Mouse (Mus musculus): ENCODE results near the gene Ccng2. TPM values are rescaled to one million over a fixed set of nuclear protein-coding genes. Genes with fewer than 3 reads are reported as not detected.

Ccng2 gene
- total RNA-seq (2021): 10 to 100 TPM; 19.4 to 22.2 TPM
- long read RNA-seq, experiment 1, transcript Ccng2-201 (8 exons, 2,810 nt): major isoform, 45 of 48 reads
- long read RNA-seq, experiment 1, partial matches to known transcripts: 2 of 48 reads
- long read RNA-seq, experiment 1, other reads (novel, unspliced or antisense): 1 of 48 reads
- long read RNA-seq, experiment 2, transcript Ccng2-201 (8 exons, 2,810 nt): major isoform, 30 of 34 reads
- long read RNA-seq, experiment 2, partial matches to known transcripts: 2 of 34 reads
- long read RNA-seq, experiment 2, other reads (novel, unspliced or antisense): 1 of 34 reads

GRCm38 (mm10) chr5:93266883-93267704 is at the start of gene Ccng2:
TSS of gene Ccng2 (plus strand) at chr5:93267257.
- peak; percentile 94 to 97 for DNase-seq
- intact Hi-C loops (cut with DNase I): loop anchor here (5.0 to 10.0 kb wide), 2 partner anchors 175 to 262 kb away; partner anchors contain the start of gene Sept11

DNA sequence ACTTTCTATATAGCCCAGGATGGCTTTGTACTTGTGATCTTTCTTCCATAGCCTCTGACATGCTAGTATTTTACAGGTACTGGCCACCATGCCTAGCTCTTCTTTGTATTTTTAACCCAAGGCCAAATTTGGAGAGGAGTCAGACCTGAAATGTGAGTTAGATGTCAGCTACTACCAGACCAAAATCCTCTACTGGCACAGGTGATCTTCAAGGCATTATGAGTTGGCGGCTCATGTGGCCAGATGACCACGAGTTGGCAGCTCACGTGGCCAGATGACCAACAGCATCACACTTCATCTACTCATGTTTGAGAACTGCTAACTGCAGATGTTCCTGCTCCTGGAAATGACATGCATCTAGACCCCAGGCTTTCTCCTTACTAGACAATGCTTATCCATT is 48.7 kb upstream of the Ccng2 start:
- intact Hi-C loops (cut with DNase I): no loop called here

DNA sequence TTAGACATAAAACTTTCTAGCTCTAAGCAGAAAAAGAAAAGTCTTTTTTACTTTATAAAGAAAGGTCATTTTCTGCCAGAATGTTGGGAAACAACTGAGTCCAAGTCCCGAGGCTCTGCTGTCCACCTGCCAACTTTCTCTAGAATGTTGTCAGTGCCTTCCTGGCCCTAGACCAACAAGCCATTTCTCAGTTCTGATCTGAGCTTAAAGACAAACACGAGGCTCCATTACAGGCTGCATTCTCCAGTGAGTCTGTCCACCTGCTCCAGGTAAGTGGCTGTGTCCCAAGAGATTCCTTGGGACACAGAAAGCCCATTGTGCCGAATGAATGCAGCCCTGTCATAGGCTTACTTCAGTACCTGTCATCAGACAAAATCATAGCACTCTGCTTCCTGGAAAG is 45.4 kb upstream of the Ccng2 start:
- peak; percentile 36 to 46 for DNase-seq
- intact Hi-C loops (cut with DNase I): no loop called here

More for the DNA sequence above, 48.7 kb upstream of the Ccng2 start:
- no peak for DNase-seq

DNA sequence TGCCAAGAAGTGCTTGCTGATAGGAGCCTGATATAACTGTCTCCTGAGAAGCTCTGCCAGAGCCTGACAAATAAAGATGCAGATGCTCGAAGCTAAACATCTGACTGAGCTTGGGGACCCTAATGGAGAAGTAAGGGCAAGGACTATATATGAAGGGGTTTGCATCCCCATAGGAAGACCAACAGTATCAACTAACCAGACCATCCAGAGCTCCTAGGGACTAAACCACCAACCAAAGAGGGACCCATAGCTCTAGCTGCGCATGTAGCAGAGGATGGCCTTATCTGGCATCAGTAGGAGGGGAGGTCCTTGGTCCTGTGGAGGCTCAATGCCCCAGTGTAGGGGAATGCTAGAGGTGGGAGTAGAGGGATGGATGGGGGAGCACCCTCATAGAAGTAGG is 42.5 kb upstream of the Ccng2 start:
- no peak for DNase-seq
- intact Hi-C loops (cut with DNase I): no loop called here

DNA sequence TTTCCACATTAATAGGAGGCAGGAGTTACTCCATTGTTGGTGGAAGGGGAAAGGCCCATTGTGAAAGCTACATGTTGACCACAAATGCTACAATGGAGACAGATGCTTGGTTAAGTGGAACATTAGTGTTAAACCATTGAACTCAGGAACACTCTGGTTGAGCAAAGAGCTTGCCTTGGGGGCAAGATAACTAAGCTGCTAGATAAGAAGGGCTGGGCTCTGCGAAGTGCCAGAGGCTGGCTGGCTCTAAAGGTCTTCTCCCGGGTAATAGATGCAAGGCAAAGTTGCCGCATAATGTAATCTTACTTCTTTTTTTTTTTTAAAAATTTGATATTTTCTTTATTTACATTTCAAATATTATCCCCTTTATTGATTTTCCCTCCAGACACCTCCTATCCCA is 39.9 kb upstream of the Ccng2 start:
- intact Hi-C loops (cut with DNase I): no loop called here
- no peak for DNase-seq

- intact Hi-C loops (cut with DNase I): no loop called here
- DNase-seq: no peak
Observed at GRCm38 (mm10) chr5:93229527-93229926, 37.5 kb upstream of the Ccng2 start.

DNA sequence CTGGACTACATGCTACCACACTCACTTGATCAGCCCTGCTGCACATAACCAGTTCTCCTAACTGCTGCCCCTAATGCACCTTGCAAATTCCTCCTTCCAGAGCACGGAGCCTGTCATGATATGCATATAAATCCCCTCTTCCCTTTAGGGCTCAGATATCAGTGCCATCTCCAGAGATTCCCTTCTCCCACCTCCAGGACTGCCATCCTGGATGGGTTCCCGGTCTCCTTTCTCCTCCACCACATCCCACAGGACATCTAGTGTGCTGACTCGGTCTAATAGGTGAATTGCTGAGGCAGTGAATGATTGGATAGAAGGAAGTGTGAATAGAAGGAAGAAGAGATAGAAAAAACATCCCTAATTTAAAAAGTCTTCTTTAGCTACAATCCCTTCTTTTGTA is 35.3 kb upstream of the Ccng2 start:
- intact Hi-C loops (cut with DNase I): no loop called here
- no peak for DNase-seq

DNA sequence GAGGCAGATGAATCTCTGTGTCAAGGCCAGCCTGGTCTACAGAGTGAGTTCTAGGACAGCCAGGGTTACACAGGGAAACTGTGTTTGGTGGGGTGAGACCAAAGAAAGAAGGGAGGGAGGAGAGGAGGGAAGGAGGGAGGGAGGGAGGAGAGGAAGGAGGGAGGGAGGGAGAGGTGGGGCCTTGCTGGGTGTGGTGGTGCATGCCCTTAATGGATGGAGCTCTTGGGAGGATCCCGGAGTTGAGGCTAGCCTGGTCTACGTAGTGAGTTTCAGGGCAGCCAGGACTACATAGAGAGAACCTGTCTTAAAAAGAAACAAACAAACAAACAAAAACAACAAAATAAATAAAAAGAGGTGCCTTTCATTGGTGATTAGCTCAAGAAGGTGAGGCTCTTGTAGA is 34.2 kb upstream of the Ccng2 start:
- intact Hi-C loops (cut with DNase I): no loop called here
- DNase-seq: no peak

- no peak for DNase-seq
- intact Hi-C loops (cut with DNase I): no loop called here
Observed at GRCm38 (mm10) chr5:93234130-93234529, 32.9 kb upstream of the Ccng2 start.

DNA sequence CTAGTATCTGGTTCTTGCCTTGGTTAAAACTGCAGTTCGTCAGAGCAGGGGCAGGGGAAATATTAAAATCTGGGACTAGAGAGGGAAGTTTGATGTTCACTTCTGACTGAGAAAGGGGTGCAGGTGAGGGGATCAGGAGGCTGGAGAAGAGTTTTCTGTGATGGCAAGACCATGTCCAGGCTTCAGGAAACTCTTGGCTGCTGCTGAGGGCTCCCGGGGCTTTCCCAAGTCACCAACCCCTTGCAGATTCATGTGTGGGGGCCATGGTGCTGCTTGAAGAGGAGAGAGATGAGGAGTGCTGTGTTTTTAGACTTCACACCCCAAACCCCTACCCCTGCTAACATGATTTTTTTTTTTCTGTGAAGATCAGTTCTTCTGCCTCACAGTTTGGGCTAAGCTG is 32.5 kb upstream of the Ccng2 start:
- intact Hi-C loops (cut with DNase I): no loop called here
- no peak for DNase-seq

- DNase-seq: no peak
- intact Hi-C loops (cut with DNase I): no loop called here
Observed at GRCm38 (mm10) chr5:93235888-93236287, 31.2 kb upstream of the Ccng2 start.

GRCm38 (mm10) chr5:93236541-93236940 is 30.5 kb upstream of the Ccng2 start:
- intact Hi-C loops (cut with DNase I): no loop called here
- DNase-seq: no peak

DNA sequence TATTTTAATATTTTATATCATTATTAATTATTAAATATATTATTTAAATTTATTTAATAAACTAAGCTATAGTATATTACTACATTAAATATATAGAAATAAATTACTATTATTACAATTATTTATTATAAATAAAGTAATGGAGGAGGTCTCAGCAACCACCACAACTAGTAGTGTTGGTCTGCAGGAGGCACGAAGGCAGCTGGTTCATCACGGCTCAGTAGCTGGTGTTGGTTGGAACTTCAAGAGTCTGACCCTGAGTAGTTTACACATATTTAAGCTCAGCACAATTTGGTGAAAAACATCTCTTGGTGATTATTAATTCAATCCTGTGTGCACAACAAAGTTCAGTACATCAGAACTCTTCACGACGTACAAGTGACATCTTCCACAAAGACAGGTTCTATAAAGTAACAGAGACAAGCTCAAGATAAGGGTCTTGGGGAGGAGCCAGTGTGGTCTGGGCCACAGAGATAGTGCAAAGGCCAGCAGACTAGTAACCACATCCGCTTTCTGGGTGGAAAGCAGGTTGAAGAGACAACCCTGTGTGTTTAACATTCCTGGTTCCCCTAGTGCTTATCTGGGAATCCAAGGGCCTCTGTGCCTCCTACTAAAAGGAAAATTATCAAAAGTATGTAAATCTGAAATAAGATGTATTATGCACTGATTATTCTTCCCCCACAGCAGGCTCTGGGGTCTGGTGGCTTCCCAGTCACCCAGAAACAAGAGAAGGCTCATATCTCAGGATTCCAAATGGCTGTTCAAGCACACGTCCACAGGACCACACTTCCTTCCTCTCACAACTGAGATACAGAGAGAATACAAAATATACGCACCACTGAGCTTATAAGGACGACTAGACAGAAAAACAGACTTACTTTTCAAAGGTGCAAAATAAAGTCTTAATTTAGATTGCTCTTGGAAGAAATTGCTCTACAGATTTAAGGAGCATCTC is 27.2 kb upstream of the Ccng2 start:
- DNase-seq: no peak
- intact Hi-C loops (cut with DNase I): no loop called here

- DNase-seq: no peak
- intact Hi-C loops (cut with DNase I): no loop called here
Observed at GRCm38 (mm10) chr5:93245280-93245679, 21.8 kb upstream of the Ccng2 start.

DNA sequence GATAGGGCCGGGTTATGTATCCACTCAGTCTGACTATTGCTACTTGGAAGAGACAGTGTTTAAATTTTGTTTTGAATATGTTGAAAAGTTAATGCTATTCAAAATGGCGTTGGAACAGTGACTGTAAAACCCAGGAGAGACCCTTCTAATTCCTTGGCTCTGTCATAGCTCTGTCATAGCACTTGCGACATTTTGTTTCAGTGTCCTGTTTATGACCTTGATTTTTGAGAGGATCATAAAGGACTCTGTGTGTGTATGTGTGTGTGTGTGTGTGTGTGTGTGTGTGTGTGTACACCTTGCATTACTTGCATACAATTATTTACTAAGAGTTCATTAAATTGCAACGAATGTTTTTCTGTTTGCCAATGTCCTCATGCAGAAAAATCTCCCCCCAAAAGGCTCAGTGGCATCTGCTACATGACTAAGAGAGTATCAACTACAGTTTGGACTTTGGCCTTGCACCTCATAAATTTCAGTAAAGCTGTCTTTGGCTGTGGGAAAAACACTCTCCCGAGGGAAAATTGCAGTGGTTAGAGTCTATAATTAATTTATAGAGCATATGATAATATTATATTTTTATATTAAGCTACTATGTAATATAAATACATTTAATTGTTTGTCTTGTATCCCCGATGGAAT is 17.0 kb upstream of the Ccng2 start:
- DNase-seq: no peak
- intact Hi-C loops (cut with DNase I): no loop called here

- intact Hi-C loops (cut with DNase I): no loop called here
- DNase-seq: peak; percentile 59 to 65
Observed at GRCm38 (mm10) chr5:93251001-93251760, 15.9 kb upstream of the Ccng2 start.

- DNase-seq: no peak
- intact Hi-C loops (cut with DNase I): no loop called here
Observed at GRCm38 (mm10) chr5:93255759-93256265, 11.2 kb upstream of the Ccng2 start.

GRCm38 (mm10) chr5:93256820-93257405 is 10.1 kb upstream of the Ccng2 start:
- DNase-seq: no peak
- intact Hi-C loops (cut with DNase I): no loop called here

DNA sequence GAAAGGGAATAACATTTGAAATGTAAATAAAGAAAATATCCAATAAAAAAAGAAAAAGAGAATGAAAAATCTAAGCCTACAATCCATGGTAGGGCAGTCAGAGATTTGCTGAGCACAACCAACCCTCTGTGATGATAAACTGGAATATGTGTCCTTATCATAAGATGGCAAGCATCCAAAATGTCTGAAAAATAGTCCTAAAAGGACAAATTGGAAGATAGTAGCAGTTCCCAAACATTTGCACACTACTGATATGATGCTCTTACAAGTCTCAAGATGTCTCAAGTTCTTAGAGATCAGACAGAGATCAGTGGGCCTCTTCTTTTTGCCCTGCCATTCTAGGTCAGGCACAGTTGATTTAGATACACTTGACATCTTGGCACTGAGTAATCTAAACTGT is 7.7 kb upstream of the Ccng2 start:
- intact Hi-C loops (cut with DNase I): no loop called here
- no peak for DNase-seq

All from heart, postnatal 14 days (tissue).